Mouse (Mus musculus) B cell, adult 62 days (primary cell): ENCODE results near the gene Usp22. TPM values are rescaled to one million over a fixed set of nuclear protein-coding genes. Genes with fewer than 3 reads are reported as not detected.

ENCODE experiments used
- total RNA-seq: library from RNA; stranded (reverse); gene quantifications from 4 replicates; pipeline ENCODE4 v1.2.4, GENCODE M21; 2023

Usp22 gene
- 52.2 to 67.0 TPM (median 61.5 TPM) in 4 replicates for total RNA-seq

GRCm38 (mm10) chr11:61174821-61175658 is at the start of gene Usp22:
Gene Usp22 (minus strand): TSS chr11:61175055.

GRCm38 (mm10) chr11:61207487-61208246 is 32.8 kb upstream of the Usp22 start, which contains the start of gene Aldh3a1:
Gene Aldh3a1 (plus strand): TSS chr11:61207537.

DNA sequence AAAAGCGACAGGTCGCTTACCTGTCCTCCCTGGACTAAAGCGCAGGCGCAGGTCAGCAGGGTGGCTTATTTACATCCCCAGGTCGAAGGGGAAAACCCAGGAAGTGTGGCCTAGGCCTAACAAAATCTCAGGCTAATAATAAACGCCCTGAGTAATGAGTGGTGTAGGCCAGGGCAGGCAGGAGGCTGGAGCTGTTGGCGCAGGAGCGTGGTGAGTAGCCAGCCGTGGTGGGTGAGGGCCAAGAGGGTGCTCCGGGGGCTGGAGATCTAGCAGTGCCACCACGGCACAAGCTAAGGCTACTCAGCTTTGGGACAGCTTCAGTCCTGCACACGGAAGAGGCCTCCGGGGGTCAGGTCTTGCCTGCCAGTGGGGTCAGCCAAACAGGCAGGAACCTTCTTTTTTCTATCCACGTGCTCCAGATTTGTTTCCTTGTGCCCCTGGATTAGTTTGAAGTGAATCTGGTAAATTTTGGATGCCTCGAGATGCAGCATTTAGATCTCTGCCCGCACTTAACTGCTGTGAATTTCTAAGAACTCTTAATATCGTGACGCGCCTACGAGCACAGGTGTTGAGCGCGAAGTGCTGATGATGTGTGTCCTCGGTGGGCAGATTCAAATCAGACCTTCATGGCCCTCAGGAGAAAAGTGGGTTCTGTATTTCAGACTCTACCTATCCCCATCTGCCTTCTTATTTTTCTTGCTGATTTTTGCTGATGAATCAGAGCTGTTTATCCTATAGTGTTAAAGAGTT is 48.1 kb downstream of the Usp22 start, which contains the start of gene Tnfrsf13b:
Gene Tnfrsf13b (plus strand): TSS at position 150 of the 750 bp plus-strand sequence.

Other genes starting within 250 kb of the Usp22 start
- gene Map2k3, start 243.0 kb downstream of the Usp22 start, total RNA-seq = 29.6 to 35.3 TPM (median 31.0 TPM) in 4 replicates
- not detected in 4 replicates for gene Kcnj12, start 152.5 kb downstream of the Usp22 start, total RNA-seq
- 159 to 180 TPM (median 163 TPM) in 4 replicates for gene Tnfrsf13b, start 48.3 kb downstream of the Usp22 start, total RNA-seq
- not detected in 4 replicates for gene Aldh3a1, start 32.5 kb upstream of the Usp22 start, total RNA-seq
- 40.7 to 55.4 TPM (median 52.2 TPM) in 4 replicates for gene Aldh3a2, start 92.4 kb upstream of the Usp22 start, total RNA-seq
- gene Slc47a2, start 167.8 kb upstream of the Usp22 start, total RNA-seq = not detected in 4 replicates
- not detected in 4 replicates for gene Slc47a1, start 203.3 kb upstream of the Usp22 start, total RNA-seq